Mouse (Mus musculus) kidney, adult 2 months (tissue): ENCODE data around the gene Krtap29-1. TPM values are rescaled to one million over a fixed set of nuclear protein-coding genes. Genes with fewer than 3 reads are reported as not detected.

Experiments used
- DNase-seq: peaks from one replicate; pipeline ENCODE4 v3.0.0; 2021
- H3K27ac ChIP-seq: fragments of 200-500 bp; 2 replicates; pipeline ENCODE4 v1.5.1; 2012; ENCODE audit warnings: low read depth, low read length, control low read depth, inconsistent platforms; ENCODE audit not compliant: insufficient read depth
- H3K27me3 ChIP-seq: fragments of 200-500 bp; replicated peaks from 2 replicates; pipeline ENCODE4 v1.6.1; 2012; ENCODE audit warnings: mild to moderate bottlenecking, moderate library complexity, low read length, inconsistent platforms; ENCODE audit not compliant: control insufficient read depth, insufficient read depth
- H3K36me3 ChIP-seq: fragments of 200-500 bp; 2 replicates; pipeline ENCODE4 v1.6.1; 2012; ENCODE audit warnings: mild to moderate bottlenecking, moderate library complexity, low read length, inconsistent platforms; ENCODE audit not compliant: control insufficient read depth, insufficient read depth
- H3K4me1 ChIP-seq: fragments of 200-500 bp; 2 replicates; pipeline ENCODE4 v1.6.1; 2011; ENCODE audit warnings: low read length; ENCODE audit not compliant: control insufficient read depth, insufficient read depth
- H3K4me3 ChIP-seq: fragments of 200-500 bp; 2 replicates; pipeline ENCODE4 v1.5.1; 2011; ENCODE audit warnings: mild to moderate bottlenecking, low read depth, low read length, control low read depth; ENCODE audit not compliant: insufficient read depth
- CTCF ChIP-seq: fragments of 200-500 bp; conservative IDR thresholded peaks from 2 replicates; pipeline ENCODE4 v1.5.1; 2011; ENCODE audit warnings: low read depth, mild to moderate bottlenecking, control low read depth, low read length, moderate library complexity, mixed read lengths; ENCODE audit not compliant: insufficient read depth, insufficient read length
- POLR2A ChIP-seq: fragments of 200-500 bp; IDR thresholded peaks from one replicate; pipeline ENCODE4 v1.6.1; 2011; ENCODE audit warnings: low read depth, low read length, control low read depth
- WGBS: fragments of 180-500 bp; shearing (Covaris S2); methylation state at CpG from one replicate; pipeline ENCODE4 v1.1.7; 2018; 5-methylcytosine and 5-hydroxymethylcytosine counted together
- polyA plus RNA-seq: library from polyadenylated mRNA; depleted of rRNA; stranded (reverse); fragments of >200 nt; gene quantifications from 2 replicates; pipeline ENCODE4 v1.2.3, GENCODE M21; 2012; rRNA removed

The Krtap29-1 gene
- polyA plus RNA-seq, 1 experiment = not detected

GRCm38 (mm10) chr11:99964213-99964612, 14.6 kb downstream of the Krtap29-1 start:
- 36% methylated on average over 6 of the region's 6 CpGs for WGBS
- Histone ChIP-seq H3K36me3 (no peaks in the 10 kb centered on the region), H3K4me3 (no peak overlapping the region), H3K27ac (no peak overlapping the region), H3K27me3 (no peaks in the 10 kb centered on the region; the same call in 1 of the 2 replicates), H3K4me1 (no peaks in the 10 kb centered on the region)
- no peak for DNase-seq
- TF ChIP-seq CTCF (0 out of 2 replicates have a peak, but pooled peaks have one; percentile 0), POLR2A (no peak)

GRCm38 (mm10) chr11:99948175-99948574, 30.7 kb downstream of the Krtap29-1 start, which contains the start of gene Krtap9-5:
Gene Krtap9-5 (plus strand): TSS chr11:99948475.
- no peak for DNase-seq
- no peaks in the 10 kb centered on the region for H3K4me1 ChIP-seq
- H3K27ac ChIP-seq = no peak within 1 kb of the TSS
- no peak within 1 kb of the TSS for H3K4me3 ChIP-seq
- H3K27me3 ChIP-seq = no peaks in the 10 kb centered on the region
- no peaks in the 10 kb centered on the region for H3K36me3 ChIP-seq
- WGBS = 88% methylated on average over 2 of the region's 2 CpGs
- no peak for TF ChIP-seq CTCF
- no peak for TF ChIP-seq POLR2A

GRCm38 (mm10) chr11:99937751-99938264, 41.0 kb downstream of the Krtap29-1 start:
- TF ChIP-seq CTCF (no peak), POLR2A (no peak)
- WGBS = 84% methylated on average over 9 of the region's 9 CpGs
- DNase-seq = no peak
- Histone ChIP-seq H3K36me3 (no peaks in the 10 kb centered on the region), H3K4me3 (no peak overlapping the region), H3K4me1 (no peaks in the 10 kb centered on the region), H3K27ac (no peak overlapping the region), H3K27me3 (no peaks in the 10 kb centered on the region)

- H3K27ac ChIP-seq = no peak within 1 kb of the TSS
- H3K4me1 ChIP-seq = no peaks in the 10 kb centered on the region
- TF ChIP-seq CTCF (no peak), POLR2A (no peak)
- DNase-seq = no peak
- H3K27me3 ChIP-seq = no peaks in the 10 kb centered on the region
- no peak within 1 kb of the TSS for H3K4me3 ChIP-seq
- WGBS = 82% methylated on average over 1 of the region's 1 CpGs
- H3K36me3 ChIP-seq = no peaks in the 10 kb centered on the region
These were observed 42.9 kb downstream of the Krtap29-1 start, which contains the start of gene Krtap31-2 for GRCm38 (mm10) chr11:99935991-99936390. Gene Krtap31-2 (plus strand): TSS chr11:99936291.

Other genes starting within 250 kb of the Krtap29-1 start
- not detected in 2 replicates for gene Gm14180, start 244.8 kb downstream of the Krtap29-1 start, polyA plus RNA-seq
- gene Gm11595, start 206.1 kb downstream of the Krtap29-1 start, polyA plus RNA-seq = not detected in 2 replicates
- not detected in 2 replicates for gene Krtap4-8, start 198.3 kb downstream of the Krtap29-1 start, polyA plus RNA-seq
- gene Krtap4-9, start 193.9 kb downstream of the Krtap29-1 start, polyA plus RNA-seq = not detected in 2 replicates
- gene Gm11596, start 185.6 kb downstream of the Krtap29-1 start, polyA plus RNA-seq = not detected in 2 replicates
- not detected in 2 replicates for gene Gm11569, start 180.1 kb downstream of the Krtap29-1 start, polyA plus RNA-seq
- not detected in 2 replicates for gene Gm11554, start 174.6 kb downstream of the Krtap29-1 start, polyA plus RNA-seq
- not detected in 2 replicates for gene Krtap4-13, start 169.2 kb downstream of the Krtap29-1 start, polyA plus RNA-seq
- not detected in 2 replicates for gene Gm11564, start 163.4 kb downstream of the Krtap29-1 start, polyA plus RNA-seq
- not detected in 2 replicates for gene 2300003K06Rik, start 141.0 kb downstream of the Krtap29-1 start, polyA plus RNA-seq
- not detected in 2 replicates for gene Krtap4-16, start 127.4 kb downstream of the Krtap29-1 start, polyA plus RNA-seq
- gene Gm11568, start 121.1 kb downstream of the Krtap29-1 start, polyA plus RNA-seq = not detected in 2 replicates
- gene Gm11559, start 114.6 kb downstream of the Krtap29-1 start, polyA plus RNA-seq = not detected in 2 replicates
- not detected in 2 replicates for gene Krtap9-1, start 105.7 kb downstream of the Krtap29-1 start, polyA plus RNA-seq
- gene Gm11567, start 99.9 kb downstream of the Krtap29-1 start, polyA plus RNA-seq = not detected in 2 replicates
- gene Krtap31-1, start 71.1 kb downstream of the Krtap29-1 start, polyA plus RNA-seq = not detected in 2 replicates
- not detected in 2 replicates for gene Gm11565, start 64.3 kb downstream of the Krtap29-1 start, polyA plus RNA-seq
- not detected in 2 replicates for gene Krtap31-2, start 42.8 kb downstream of the Krtap29-1 start, polyA plus RNA-seq
- not detected in 2 replicates for gene Krtap9-5, start 30.6 kb downstream of the Krtap29-1 start, polyA plus RNA-seq
- gene Krtap16-1, start 7.5 kb upstream of the Krtap29-1 start, polyA plus RNA-seq = not detected in 2 replicates
- gene Krtap17-1, start 14.9 kb upstream of the Krtap29-1 start, polyA plus RNA-seq = not detected in 2 replicates
- gene Krt33a, start 37.2 kb upstream of the Krtap29-1 start, polyA plus RNA-seq = not detected in 2 replicates
- gene Krt33b, start 50.8 kb upstream of the Krtap29-1 start, polyA plus RNA-seq = not detected in 2 replicates
- gene Krt34, start 62.5 kb upstream of the Krtap29-1 start, polyA plus RNA-seq = not detected in 2 replicates
- not detected in 2 replicates for gene Krt31, start 71.5 kb upstream of the Krtap29-1 start, polyA plus RNA-seq
- gene Krt32, start 109.2 kb upstream of the Krtap29-1 start, polyA plus RNA-seq = not detected in 2 replicates
- not detected in 2 replicates for gene Krt35, start 117.2 kb upstream of the Krtap29-1 start, polyA plus RNA-seq
- 0.11 TPM in 1 of 2 replicates, not detected in the other for gene Krt36, start 126.6 kb upstream of the Krtap29-1 start, polyA plus RNA-seq
- gene Krt13, start 142.5 kb upstream of the Krtap29-1 start, polyA plus RNA-seq = not detected in 2 replicates
- 3.1 and 3.9 TPM in 2 replicates for gene Krt15, start 156.9 kb upstream of the Krtap29-1 start, polyA plus RNA-seq
- gene Krt19, start 169.6 kb upstream of the Krtap29-1 start, polyA plus RNA-seq = 13.0 and 20.1 TPM in 2 replicates
- not detected in 2 replicates for gene Krt9, start 214.2 kb upstream of the Krtap29-1 start, polyA plus RNA-seq
- gene Krt14, start 228.5 kb upstream of the Krtap29-1 start, polyA plus RNA-seq = 1.3 and 1.4 TPM in 2 replicates